Mouse (Mus musculus): ENCODE results near the gene Col25a1. TPM values are rescaled to one million over a fixed set of nuclear protein-coding genes. Genes with fewer than 3 reads are reported as not detected.

The Col25a1 gene
- polyA plus RNA-seq, 1 experiment, result 9.1 TPM

GRCm38 (mm10) chr3:130628358-130628757, 497.1 kb downstream of the Col25a1 start:
- TF ChIP-seq POLR2A (IDR thresholded peaks at IDR 0.05; ENCODE audit: extremely low read depth, insufficient read depth, low read length) (no peak), CTCF (IDR thresholded peaks at IDR 0.05; ENCODE audit: extremely low read depth, insufficient read depth, low read length) (no peak)
- Histone ChIP-seq H3K4me1 (ENCODE audit: control insufficient read depth, insufficient read depth, low read length) (no peaks in the 10 kb centered on the region), H3K4me3 (ENCODE audit: insufficient read depth, low read length) (no peak overlapping the region), H3K27ac (ENCODE audit: insufficient read depth, low read length) (no peak overlapping the region)

GRCm38 (mm10) chr3:130633859-130634258, 502.6 kb downstream of the Col25a1 start:
- TF ChIP-seq CTCF (IDR thresholded peaks at IDR 0.05; ENCODE audit: extremely low read depth, insufficient read depth, low read length) (no peak), POLR2A (IDR thresholded peaks at IDR 0.05; ENCODE audit: extremely low read depth, insufficient read depth, low read length) (no peak)
- no peak overlapping the region for H3K4me3 ChIP-seq (ENCODE audit: insufficient read depth, low read length)
- H3K4me1 ChIP-seq (ENCODE audit: control insufficient read depth, insufficient read depth, low read length), result no peaks in the 10 kb centered on the region
- no peak overlapping the region for H3K27ac ChIP-seq (ENCODE audit: insufficient read depth, low read length)

- Histone ChIP-seq H3K4me1 (ENCODE audit: control insufficient read depth, insufficient read depth, low read length) (no peaks in the 10 kb centered on the region), H3K4me3 (ENCODE audit: insufficient read depth, low read length) (no peak overlapping the region), H3K27ac (ENCODE audit: insufficient read depth, low read length) (no peak overlapping the region)
- TF ChIP-seq CTCF (IDR thresholded peaks at IDR 0.05; ENCODE audit: extremely low read depth, insufficient read depth, low read length) (no peak), POLR2A (IDR thresholded peaks at IDR 0.05; ENCODE audit: extremely low read depth, insufficient read depth, low read length) (no peak)
These were observed 515.0 kb downstream of the Col25a1 start for GRCm38 (mm10) chr3:130646110-130646810.

Other genes starting within 250 kb of the Col25a1 start
- 13.8 and 15.7 TPM in 2 replicates for gene Casp6, start 230.1 kb upstream of the Col25a1 start, polyA plus RNA-seq (2012; rRNA removed)
- gene Mcub, start 161.3 kb upstream of the Col25a1 start, polyA plus RNA-seq (2012; rRNA removed), result 1.8 and 2.9 TPM in 2 replicates
- gene Sec24b, start 69.9 kb upstream of the Col25a1 start, polyA plus RNA-seq (2012; rRNA removed), result 53.8 and 57.7 TPM in 2 replicates